Mouse (Mus musculus) retina, adult 2 months (tissue): ENCODE data around the gene Avil.
A peak's percentile ranks its signal among the peaks of the same experiment; 100 is the strongest.

Source experiments
- DNase-seq: peaks from one replicate; pipeline ENCODE4 v3.0.0-alpha.2; 2012; ENCODE audit warnings: low read depth, low spot score

The Avil gene

DNA sequence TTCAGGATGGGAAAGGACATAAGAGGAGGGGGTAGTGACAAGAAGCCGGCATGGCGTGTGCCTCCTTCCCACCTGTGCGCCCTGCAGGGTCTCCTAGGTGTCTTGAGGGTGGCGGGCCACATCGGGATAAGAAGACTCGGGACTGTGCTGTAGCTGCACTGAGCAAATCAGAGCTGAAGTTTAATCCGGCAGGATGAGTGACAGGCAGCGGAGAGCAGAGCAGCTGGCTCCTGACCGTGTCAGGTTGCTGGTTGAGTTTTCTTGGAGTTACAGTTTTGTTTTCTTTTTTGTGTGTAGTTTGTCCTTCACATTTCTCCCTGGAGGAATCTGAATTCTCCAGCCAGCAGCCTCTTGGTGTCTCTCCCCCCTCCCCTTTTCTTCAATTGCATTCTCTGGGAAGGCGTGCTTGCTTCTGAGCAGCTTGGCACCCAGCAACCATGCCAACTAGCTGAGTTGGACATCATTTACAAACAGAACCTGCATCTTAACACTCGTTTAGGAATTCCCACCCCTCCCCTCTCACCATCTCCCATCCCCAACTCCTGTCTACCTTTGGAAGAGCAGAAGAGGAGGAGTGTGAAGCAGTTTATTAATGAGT is 19.5 kb upstream of the Avil start:
- no peak for DNase-seq

GRCm38 (mm10) chr10:126981746-126982145 is 18.8 kb upstream of the Avil start:
- no peak for DNase-seq

- no peak for DNase-seq
These were observed 17.2 kb upstream of the Avil start for GRCm38 (mm10) chr10:126983193-126983725.

DNA sequence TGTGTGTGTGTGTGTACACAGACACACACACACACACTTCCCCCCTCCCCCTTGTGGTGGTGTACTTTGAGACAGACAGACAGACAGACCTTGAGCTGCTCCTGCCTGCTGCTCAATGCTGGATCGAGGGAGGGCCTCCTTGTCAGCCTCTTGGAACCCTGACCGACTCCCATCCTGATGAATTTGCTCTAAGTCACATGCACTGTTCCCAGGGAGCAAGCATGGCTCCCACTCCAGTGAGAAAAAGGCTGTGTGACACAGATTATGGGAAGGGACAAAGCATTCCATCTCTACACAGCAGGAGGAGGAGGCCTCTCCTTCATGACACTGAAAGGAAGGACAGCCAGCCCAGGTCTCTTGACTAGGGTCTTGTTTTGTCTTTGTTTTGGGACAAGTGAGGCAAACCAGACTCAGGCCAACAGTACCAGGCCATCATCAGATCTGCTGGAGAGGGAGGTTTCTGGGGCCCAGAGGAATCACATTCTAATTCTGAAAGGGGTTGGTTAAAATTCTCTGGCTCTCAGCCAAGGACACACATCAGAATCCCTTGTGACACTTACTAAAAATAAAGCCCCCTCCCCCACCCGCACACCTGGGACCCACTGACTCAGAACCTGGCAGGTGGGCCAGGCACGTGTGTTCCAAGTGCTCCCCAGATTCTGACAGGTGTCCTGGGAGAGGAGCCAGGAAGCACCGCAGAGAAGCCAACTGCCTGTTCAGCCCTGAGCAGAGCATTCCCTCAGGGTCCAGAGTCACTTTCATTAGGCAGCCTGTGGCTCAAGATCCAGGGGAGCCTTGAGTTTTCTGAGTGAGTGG is 16.1 kb upstream of the Avil start:
- DNase-seq = no peak

GRCm38 (mm10) chr10:126985127-126985526 is 15.4 kb upstream of the Avil start:
- no peak for DNase-seq

DNA sequence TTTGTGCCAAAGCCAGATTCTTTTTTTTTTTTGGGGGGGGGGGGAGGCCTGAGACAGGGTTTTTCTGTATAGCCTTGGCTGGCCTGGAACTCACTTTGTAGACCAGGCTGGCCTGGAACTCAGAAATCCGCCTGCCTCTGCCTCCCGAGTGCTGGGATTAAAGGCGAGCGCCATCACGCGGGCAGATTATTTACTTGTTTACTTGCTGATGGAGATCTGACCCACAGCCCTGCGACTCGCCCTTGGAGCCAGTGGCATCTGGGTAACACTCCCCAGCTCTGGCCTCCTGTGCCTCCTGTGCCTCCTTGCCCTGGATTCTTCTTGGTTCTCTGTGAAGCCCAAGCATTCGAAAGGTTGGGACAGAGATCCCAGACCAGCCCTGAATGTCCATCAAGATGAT is 14.9 kb upstream of the Avil start:
- no peak for DNase-seq

DNA sequence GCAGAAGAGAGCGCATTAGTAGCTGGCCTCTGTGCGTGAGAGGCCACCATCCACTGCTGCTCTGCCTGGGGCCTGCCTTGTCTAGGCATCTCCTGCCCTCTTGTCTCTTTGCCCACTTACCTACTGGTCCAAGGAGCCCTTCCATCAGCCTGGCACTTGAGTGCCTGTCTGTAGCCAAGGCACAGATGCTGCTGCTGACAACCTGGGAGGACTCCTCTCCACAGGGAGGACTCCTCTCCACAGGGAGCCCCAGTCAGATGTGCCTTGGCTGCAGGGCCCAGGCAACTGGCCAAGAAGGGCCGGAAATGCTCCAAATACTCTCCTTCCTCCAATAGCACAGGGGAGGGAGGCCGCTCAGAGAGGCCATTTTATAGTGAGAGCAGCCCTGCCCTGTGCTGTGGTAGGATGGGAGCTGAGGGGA is 14.0 kb upstream of the Avil start:
- no peak for DNase-seq

- DNase-seq = no peak
These were observed 13.1 kb upstream of the Avil start for GRCm38 (mm10) chr10:126987183-126988118.

DNA sequence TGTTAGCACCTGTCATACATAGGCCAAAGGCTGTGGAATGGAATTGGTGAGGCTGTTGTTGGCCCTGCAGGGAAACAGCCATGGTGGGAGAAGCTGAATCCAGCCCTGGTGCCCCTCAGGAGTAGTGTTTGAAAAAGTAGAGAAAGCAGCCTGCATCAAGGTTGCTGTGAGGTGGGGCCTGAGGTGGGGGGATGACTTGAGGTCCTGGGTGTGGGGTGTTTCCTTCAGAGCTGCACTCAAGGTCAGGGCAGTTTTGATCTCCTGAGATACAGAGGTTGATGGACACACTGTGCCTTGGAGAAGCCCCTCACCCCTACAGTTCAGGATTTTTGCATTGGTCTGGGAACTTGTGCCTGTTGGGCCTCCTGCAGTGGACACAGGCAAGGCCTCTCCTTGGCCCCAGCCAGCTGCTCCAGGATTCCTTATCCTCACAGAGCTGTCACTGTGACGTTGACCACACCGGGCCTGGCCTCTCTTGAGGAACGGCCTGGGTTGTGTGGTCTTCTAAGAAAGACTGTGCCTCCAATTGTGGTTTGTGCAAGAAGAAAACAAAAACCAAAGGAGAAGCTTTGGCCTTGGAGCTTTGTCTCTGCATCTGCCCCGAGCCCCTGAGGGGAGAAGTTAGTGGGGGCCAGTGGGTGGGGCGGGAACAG is 11.9 kb upstream of the Avil start:
- DNase-seq = no peak

DNA sequence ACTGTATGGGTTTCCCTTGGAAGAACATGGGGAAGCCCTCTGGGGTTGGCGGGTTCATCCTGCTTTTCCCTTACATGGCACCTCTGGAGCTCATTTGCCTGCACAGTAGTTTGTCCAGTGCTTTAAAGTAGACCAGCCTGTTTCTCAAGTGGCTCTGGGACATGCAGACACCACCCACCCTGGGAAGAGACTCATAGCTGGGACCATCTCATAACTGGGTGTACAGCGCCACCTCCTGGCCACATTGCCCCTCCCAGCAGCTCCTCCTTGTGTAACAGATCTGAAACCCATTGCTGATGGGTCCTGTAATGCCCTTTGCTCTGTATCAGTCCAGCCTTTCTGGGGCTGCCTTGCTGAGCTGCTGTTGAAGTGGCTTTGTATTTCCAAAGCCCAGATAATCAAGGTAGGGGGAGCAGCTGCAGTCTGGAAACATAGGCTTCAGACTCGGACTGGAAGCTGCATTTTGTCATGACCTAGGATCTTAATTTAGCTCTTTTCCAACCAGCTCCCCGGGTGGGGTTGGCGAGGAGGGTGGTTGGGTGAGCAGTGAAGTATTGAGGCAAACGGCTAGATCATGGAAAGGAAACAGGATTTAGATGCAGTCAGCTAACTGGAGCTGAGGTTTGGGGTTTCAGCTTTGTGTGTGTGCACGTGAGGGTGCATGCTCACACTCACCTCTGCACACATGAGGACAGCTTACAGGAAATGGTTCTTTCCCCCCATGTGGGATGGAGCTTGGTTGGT is 10.0 kb upstream of the Avil start:
- DNase-seq = peak; percentile 61

GRCm38 (mm10) chr10:126991676-126992075 is 8.8 kb upstream of the Avil start:
- DNase-seq = no peak

DNA sequence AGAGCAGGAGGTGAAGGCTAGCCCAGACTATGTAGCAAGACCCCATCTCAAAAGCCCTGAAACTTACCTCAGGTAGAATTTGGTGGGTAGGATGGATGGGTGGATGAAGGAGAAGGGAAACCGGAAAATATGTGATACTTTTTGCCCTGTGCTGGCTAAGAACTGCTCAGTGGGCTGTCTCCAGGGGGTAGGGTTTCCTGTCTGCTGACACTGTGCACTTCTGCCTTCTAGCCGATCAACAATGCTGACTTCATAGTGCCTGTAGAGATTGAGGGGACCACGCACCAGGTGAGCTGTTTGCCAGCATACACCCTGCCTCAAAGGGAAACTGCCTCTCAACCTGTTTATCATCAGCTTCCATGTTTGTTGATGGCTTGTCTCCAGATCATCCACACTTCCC is 6.9 kb upstream of the Avil start:
- DNase-seq = no peak

- no peak for DNase-seq
These were observed 3.0 kb upstream of the Avil start for GRCm38 (mm10) chr10:126997340-126998113.

GRCm38 (mm10) chr10:127001297-127001696 is 788 bp downstream of the Avil start:
- no peak for DNase-seq

- DNase-seq = no peak
These were observed 1.5 kb downstream of the Avil start for GRCm38 (mm10) chr10:127002056-127002455.

- no peak for DNase-seq
These were observed 2.3 kb downstream of the Avil start for GRCm38 (mm10) chr10:127002765-127003164.

GRCm38 (mm10) chr10:127003334-127003733 is 2.8 kb downstream of the Avil start:
- DNase-seq = no peak

DNA sequence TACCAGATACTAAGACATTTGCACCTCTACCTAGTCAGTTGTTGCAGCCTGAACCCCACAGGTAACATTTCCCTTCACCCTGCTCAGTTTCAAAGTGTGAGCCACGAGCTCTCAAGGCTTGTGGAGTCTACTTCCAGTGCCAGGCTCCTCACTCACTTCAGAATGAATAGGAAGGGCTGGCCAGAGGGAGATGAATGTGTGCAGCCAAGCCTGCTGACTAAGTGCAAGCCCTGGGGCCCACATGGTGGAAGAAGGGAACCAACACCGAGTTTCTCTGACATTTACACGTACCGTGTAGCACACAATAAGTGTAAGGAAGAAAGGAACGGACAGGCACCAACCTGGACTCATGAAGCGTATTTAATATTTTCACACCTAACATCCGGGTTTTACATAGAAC is 3.3 kb downstream of the Avil start:
- DNase-seq = no peak

DNA sequence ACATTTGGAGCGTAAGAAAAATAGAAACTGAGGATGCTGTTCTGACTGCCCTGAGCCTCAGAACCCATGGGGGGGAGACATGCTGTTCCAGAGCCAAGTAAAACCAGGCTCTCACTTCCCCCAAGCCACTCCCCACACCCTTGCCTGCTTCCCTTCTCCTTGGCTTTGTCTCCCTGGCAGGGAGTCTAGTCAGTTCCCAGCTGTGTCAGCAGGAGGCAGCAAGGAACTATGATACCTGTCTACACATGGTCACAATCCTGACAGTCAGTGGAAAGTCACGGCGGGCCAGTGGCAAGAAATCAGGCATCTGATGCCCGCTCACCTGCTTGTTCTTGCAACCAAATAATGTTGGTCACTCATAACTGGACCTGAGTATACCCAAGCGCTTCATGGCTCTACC is 16.0 kb downstream of the Avil start:
- DNase-seq = no peak

- DNase-seq = no peak
These were observed 16.6 kb downstream of the Avil start for GRCm38 (mm10) chr10:127017071-127017470.
